Mouse (Mus musculus) adrenal gland, postnatal 14 days (tissue): ENCODE results near the gene Efr3b. TPM values are rescaled to one million over a fixed set of nuclear protein-coding genes. Genes with fewer than 3 reads are reported as not detected.
A peak's percentile ranks its signal among the peaks of the same experiment; 100 is the strongest.

Experiments
- DNase-seq: peaks from one replicate; pipeline ENCODE4 v3.0.0; 2021; ENCODE audit warnings: mixed read lengths
- total RNA-seq: library from RNA; stranded (reverse); gene quantifications from 2 replicates; pipeline ENCODE4 v1.2.3, GENCODE M21; 2021

The Efr3b gene
- total RNA-seq, 1 experiment from 2014 or later = 7.0 TPM

GRCm38 (mm10) chr12:4036157-4036556 is 2.6 kb downstream of the Efr3b start:
- no peak for DNase-seq

GRCm38 (mm10) chr12:4029064-4029463 is 9.7 kb downstream of the Efr3b start:
- DNase-seq = no peak

GRCm38 (mm10) chr12:4028516-4028915 is 10.2 kb downstream of the Efr3b start:
- DNase-seq = peak; percentile 43

- no peak for DNase-seq
Measured at GRCm38 (mm10) chr12:4024356-4024755, 14.4 kb downstream of the Efr3b start.

GRCm38 (mm10) chr12:4023501-4023900 is 15.2 kb downstream of the Efr3b start:
- no peak for DNase-seq

GRCm38 (mm10) chr12:4022845-4023244 is 15.9 kb downstream of the Efr3b start:
- peak; percentile 43 for DNase-seq

- DNase-seq = peak; percentile 16
Measured at GRCm38 (mm10) chr12:4020505-4020904, 18.2 kb downstream of the Efr3b start.

GRCm38 (mm10) chr12:4016321-4016720 is 22.4 kb downstream of the Efr3b start:
- DNase-seq = no peak

GRCm38 (mm10) chr12:4015741-4016140 is 23.0 kb downstream of the Efr3b start:
- DNase-seq = no peak

- DNase-seq = no peak
Measured at GRCm38 (mm10) chr12:4015255-4015654, 23.5 kb downstream of the Efr3b start.

GRCm38 (mm10) chr12:4011715-4012114 is 27.0 kb downstream of the Efr3b start:
- DNase-seq = no peak

GRCm38 (mm10) chr12:4011301-4011700 is 27.4 kb downstream of the Efr3b start:
- no peak for DNase-seq

- DNase-seq = no peak
Measured at GRCm38 (mm10) chr12:4008731-4009130, 30.0 kb downstream of the Efr3b start.

GRCm38 (mm10) chr12:4007766-4008165 is 30.9 kb downstream of the Efr3b start:
- no peak for DNase-seq

GRCm38 (mm10) chr12:4007181-4007580 is 31.5 kb downstream of the Efr3b start:
- DNase-seq = peak; percentile 60

- DNase-seq = peak; percentile 49
Measured at GRCm38 (mm10) chr12:4006079-4006478, 32.6 kb downstream of the Efr3b start.

GRCm38 (mm10) chr12:4004648-4005047 is 34.1 kb downstream of the Efr3b start:
- DNase-seq = peak; percentile 36

GRCm38 (mm10) chr12:4000406-4000805 is 38.3 kb downstream of the Efr3b start:
- DNase-seq = no peak

GRCm38 (mm10) chr12:3996749-3997148 is 42.0 kb downstream of the Efr3b start:
- DNase-seq = no peak

- DNase-seq = no peak
Measured at GRCm38 (mm10) chr12:3991047-3991446, 47.7 kb downstream of the Efr3b start.

GRCm38 (mm10) chr12:3989943-3990342 is 48.8 kb downstream of the Efr3b start:
- DNase-seq = no peak

- DNase-seq = no peak
Measured at GRCm38 (mm10) chr12:3984446-3984845, 54.3 kb downstream of the Efr3b start.

GRCm38 (mm10) chr12:3983736-3984135 is 55.0 kb downstream of the Efr3b start:
- DNase-seq = peak; percentile 86

GRCm38 (mm10) chr12:3982257-3982656 is 56.5 kb downstream of the Efr3b start:
- DNase-seq = peak; percentile 83
